Mouse (Mus musculus) forebrain, embryonic 15.5 days (tissue): ENCODE measurements around the gene Slc6a9. TPM values are rescaled to one million over a fixed set of nuclear protein-coding genes. Genes with fewer than 3 reads are reported as not detected.

ENCODE experiments used
- ATAC-seq: fragments of 200-750 bp; cut with Nextera tagmentation; replicated peaks from 2 replicates; pipeline ENCODE4 v1.8.0; 2017; ENCODE audit warnings: mild to moderate bottlenecking, moderate TSS enrichment, moderate library complexity
- H3K27ac ChIP-seq: fragments of 300-500 bp; sonication (generic); replicated peaks from 2 replicates; pipeline ENCODE4 v1.5.1; 2015; ENCODE audit warnings: mild to moderate bottlenecking, inconsistent platforms
- H3K27me3 ChIP-seq: fragments of 300-500 bp; sonication (generic); 2 replicates; pipeline ENCODE4 v1.6.1; 2015; ENCODE audit warnings: inconsistent platforms
- H3K36me3 ChIP-seq: fragments of 300-500 bp; sonication (generic); 2 replicates; pipeline ENCODE4 v1.6.1; 2015; ENCODE audit warnings: mild to moderate bottlenecking, inconsistent platforms
- H3K4me1 ChIP-seq: fragments of 300-500 bp; sonication (generic); 2 replicates; pipeline ENCODE4 v1.6.1; 2015; ENCODE audit warnings: inconsistent platforms
- H3K4me2 ChIP-seq: fragments of 300-500 bp; sonication (generic); replicated peaks from 2 replicates; pipeline ENCODE4 v1.6.1; 2015; ENCODE audit warnings: mild to moderate bottlenecking, inconsistent platforms
- H3K4me3 ChIP-seq: fragments of 300-500 bp; sonication (generic); 2 replicates; pipeline ENCODE4 v1.5.1; 2015; ENCODE audit warnings: mild to moderate bottlenecking, inconsistent platforms
- H3K9ac ChIP-seq: fragments of 300-500 bp; sonication (generic); replicated peaks from 2 replicates; pipeline ENCODE4 v1.6.1; 2015; ENCODE audit warnings: mild to moderate bottlenecking, inconsistent platforms
- H3K9me3 ChIP-seq: fragments of 300-500 bp; sonication (generic); 2 replicates; pipeline ENCODE4 v1.6.1; 2016; ENCODE audit warnings: inconsistent platforms
- WGBS: fragments of 180-500 bp; shearing (Covaris S2); methylation state at CpG from one replicate; pipeline ENCODE4 v1.1.7; 2015; ENCODE audit warnings: mixed read lengths; 5-methylcytosine and 5-hydroxymethylcytosine counted together
- polyA plus RNA-seq: library from polyadenylated mRNA; unstranded; fragments of >200 nt; fragmentation: Nextera tagmentation; extraction: Ambion mirVana; gene quantifications from 2 replicates; pipeline ENCODE4 v1.2.1, GENCODE M21; 2015

Gene Slc6a9
- polyA plus RNA-seq, 1 experiment from 2014 or later: 11.3 TPM

GRCm38 (mm10) chr4:117830124-117830551 is 4.2 kb upstream of the Slc6a9 start:
- no peak overlapping the region for H3K27ac ChIP-seq
- no peaks in the 10 kb centered on the region for H3K27me3 ChIP-seq
- ATAC-seq: 0 out of 2 replicates have a peak, but pooled peaks have one; percentile 8
- no peaks in the 10 kb centered on the region for H3K36me3 ChIP-seq
- H3K9me3 ChIP-seq: no peaks in the 10 kb centered on the region
- H3K9ac ChIP-seq: no peak overlapping the region
- 11% methylated on average over 5 of the region's 5 CpGs for WGBS
- no peak overlapping the region for H3K4me2 ChIP-seq
- peaks cover 17% of the 10 kb centered on the region for H3K4me1 ChIP-seq
- H3K4me3 ChIP-seq: no peak overlapping the region

- no peaks in the 10 kb centered on the region for H3K36me3 ChIP-seq
- H3K9ac ChIP-seq: no peak overlapping the region
- H3K4me2 ChIP-seq: no peak overlapping the region
- no peak overlapping the region for H3K27ac ChIP-seq
- 94% methylated on average over 9 of the region's 9 CpGs for WGBS
- H3K9me3 ChIP-seq: no peaks in the 10 kb centered on the region
- ATAC-seq: no peak
- H3K4me1 ChIP-seq: peaks cover 19% of the 10 kb centered on the region
- no peak overlapping the region for H3K4me3 ChIP-seq
- no peaks in the 10 kb centered on the region for H3K27me3 ChIP-seq
Measured at GRCm38 (mm10) chr4:117830801-117831200, 3.5 kb upstream of the Slc6a9 start.

GRCm38 (mm10) chr4:117831499-117831898 is 2.8 kb upstream of the Slc6a9 start:
- Histone ChIP-seq H3K4me2 (no peak overlapping the region), H3K4me1 (peaks cover 19% of the 10 kb centered on the region), H3K9me3 (no peaks in the 10 kb centered on the region), H3K27me3 (no peaks in the 10 kb centered on the region), H3K36me3 (no peaks in the 10 kb centered on the region), H3K27ac (no peak overlapping the region), H3K9ac (no peak overlapping the region), H3K4me3 (no peak overlapping the region)
- 81% methylated on average over 2 of the region's 2 CpGs for WGBS
- no peak for ATAC-seq

GRCm38 (mm10) chr4:117831920-117832691 is 2.2 kb upstream of the Slc6a9 start:
- peaks cover 19% of the 10 kb centered on the region for H3K4me1 ChIP-seq
- H3K9ac ChIP-seq: no peak overlapping the region
- no peak overlapping the region for H3K4me2 ChIP-seq
- no peaks in the 10 kb centered on the region for H3K27me3 ChIP-seq
- no peaks in the 10 kb centered on the region for H3K9me3 ChIP-seq
- no peak overlapping the region for H3K27ac ChIP-seq
- H3K36me3 ChIP-seq: no peaks in the 10 kb centered on the region
- ATAC-seq: no peak
- WGBS: 77% methylated on average over 9 of the region's 9 CpGs
- H3K4me3 ChIP-seq: no peak overlapping the region

GRCm38 (mm10) chr4:117834845-117835530 is 682 bp downstream of the Slc6a9 start:
- peak overlapping the region; percentile 66 for H3K4me3 ChIP-seq
- H3K27ac ChIP-seq: peak overlapping the region; percentile 82
- no peaks in the 10 kb centered on the region for H3K36me3 ChIP-seq
- H3K9ac ChIP-seq: peak overlapping the region; percentile 78
- peak; percentile 27 for ATAC-seq
- H3K27me3 ChIP-seq: no peaks in the 10 kb centered on the region
- no peaks in the 10 kb centered on the region for H3K9me3 ChIP-seq
- H3K4me2 ChIP-seq: peak overlapping the region; percentile 99
- H3K4me1 ChIP-seq: peaks cover 15% of the 10 kb centered on the region
- WGBS: 2% methylated on average over 35 of the region's 36 CpGs

GRCm38 (mm10) chr4:117835531-117836111 is 1.3 kb downstream of the Slc6a9 start:
- ATAC-seq: peak; percentile 32
- WGBS: under 1% methylated on average over 60 of the region's 60 CpGs
- Histone ChIP-seq H3K27me3 (no peaks in the 10 kb centered on the region), H3K9me3 (no peaks in the 10 kb centered on the region), H3K4me1 (peaks cover 12% of the 10 kb centered on the region), H3K9ac (peak overlapping the region; percentile 78), H3K36me3 (no peaks in the 10 kb centered on the region), H3K27ac (peak overlapping the region; percentile 82), H3K4me2 (peak overlapping the region; percentile 99), H3K4me3 (peak overlapping the region; percentile 66)

GRCm38 (mm10) chr4:117836204-117836767 is 2.0 kb downstream of the Slc6a9 start:
- peaks cover 12% of the 10 kb centered on the region for H3K4me1 ChIP-seq
- H3K27ac ChIP-seq: peak overlapping the region; percentile 82
- H3K36me3 ChIP-seq: no peaks in the 10 kb centered on the region
- WGBS: 0% methylated on average over 48 of the region's 48 CpGs
- peak overlapping the region; percentile 99 for H3K4me2 ChIP-seq
- no peaks in the 10 kb centered on the region for H3K9me3 ChIP-seq
- no peaks in the 10 kb centered on the region for H3K27me3 ChIP-seq
- ATAC-seq: peak; percentile 93
- peak overlapping the region; percentile 66 for H3K4me3 ChIP-seq
- H3K9ac ChIP-seq: peak overlapping the region; percentile 78

- Histone ChIP-seq H3K4me3 (no peak overlapping the region), H3K36me3 (no peaks in the 10 kb centered on the region), H3K9me3 (no peaks in the 10 kb centered on the region), H3K4me1 (peaks cover 12% of the 10 kb centered on the region), H3K27ac (no peak overlapping the region), H3K4me2 (no peak overlapping the region), H3K9ac (no peak overlapping the region), H3K27me3 (no peaks in the 10 kb centered on the region)
- WGBS: 66% methylated on average over 4 of the region's 4 CpGs
- ATAC-seq: no peak
Measured at GRCm38 (mm10) chr4:117837271-117837670, 3.0 kb downstream of the Slc6a9 start.

- no peak for ATAC-seq
- Histone ChIP-seq H3K4me3 (no peak overlapping the region), H3K36me3 (no peaks in the 10 kb centered on the region), H3K27me3 (no peaks in the 10 kb centered on the region), H3K9me3 (no peaks in the 10 kb centered on the region), H3K27ac (no peak overlapping the region), H3K4me1 (peaks cover 9% of the 10 kb centered on the region), H3K4me2 (no peak overlapping the region), H3K9ac (no peak overlapping the region)
- WGBS: 77% methylated on average over 6 of the region's 6 CpGs
Measured at GRCm38 (mm10) chr4:117839366-117839765, 5.1 kb downstream of the Slc6a9 start.

GRCm38 (mm10) chr4:117840821-117841220 is 6.5 kb downstream of the Slc6a9 start:
- Histone ChIP-seq H3K4me3 (no peak overlapping the region), H3K9ac (no peak overlapping the region), H3K4me1 (no peaks in the 10 kb centered on the region), H3K4me2 (no peak overlapping the region), H3K36me3 (no peaks in the 10 kb centered on the region), H3K9me3 (no peaks in the 10 kb centered on the region), H3K27me3 (no peaks in the 10 kb centered on the region), H3K27ac (no peak overlapping the region)
- 96% methylated on average over 5 of the region's 5 CpGs for whole genome bisulfite sequencing
- ATAC-seq: no peak

GRCm38 (mm10) chr4:117841566-117841965 is 7.3 kb downstream of the Slc6a9 start:
- Histone ChIP-seq H3K4me3 (no peak overlapping the region), H3K9me3 (no peaks in the 10 kb centered on the region), H3K27me3 (no peaks in the 10 kb centered on the region), H3K4me2 (no peak overlapping the region), H3K27ac (no peak overlapping the region), H3K4me1 (no peaks in the 10 kb centered on the region), H3K9ac (no peak overlapping the region), H3K36me3 (no peaks in the 10 kb centered on the region)
- 82% methylated on average over 3 of the region's 3 CpGs for WGBS
- no peak for ATAC-seq

GRCm38 (mm10) chr4:117843101-117843500 is 8.8 kb downstream of the Slc6a9 start:
- Histone ChIP-seq H3K4me2 (no peak overlapping the region), H3K4me3 (no peak overlapping the region), H3K4me1 (no peaks in the 10 kb centered on the region), H3K27me3 (no peaks in the 10 kb centered on the region), H3K9me3 (no peaks in the 10 kb centered on the region), H3K9ac (no peak overlapping the region), H3K36me3 (no peaks in the 10 kb centered on the region), H3K27ac (no peak overlapping the region)
- WGBS: 82% methylated on average over 5 of the region's 5 CpGs
- ATAC-seq: no peak
